8 mouse cellular contexts compared by ENCODE assay signal in genomic region chr10:121419640-121420470, GRCm38 (mm10). TPM values are rescaled to one million over a fixed set of nuclear protein-coding genes. Genes with fewer than 3 reads are reported as not detected.
DNase-seq lines count a peak whose midpoint lies in the region; ATAC-seq lines count a peak whose summit lies in the region.

No protein-coding gene starts in this region.

- 50% methylated on average over 22 of the region's 22 CpGs for WGBS in heart, embryonic 13.5 days
- 24% methylated on average over 22 of the region's 22 CpGs for WGBS in kidney, embryonic 16.5 days

- H3K9me3 ChIP-seq in heart, embryonic 13.5 days: no peaks in the 10 kb centered on the region
- H3K9me3 ChIP-seq in kidney, embryonic 16.5 days (ENCODE audit: low read length): no peaks in the 10 kb centered on the region

- DNase-seq in heart, postnatal 4 days: no peak
- DNase-seq in thymus, postnatal 10 days (ENCODE audit: low spot score in 2 of 2): peak; percentile 38 to 43
- no peak for DNase-seq in right cerebral cortex, postnatal 4 days

- H3K4me1 ChIP-seq in heart, embryonic 13.5 days: peaks cover 76% of the 10 kb centered on the region
- peaks cover 68% of the 10 kb centered on the region for H3K4me1 ChIP-seq in kidney, embryonic 16.5 days (ENCODE audit: insufficient read depth, low read length)

- H3K27ac ChIP-seq in heart, embryonic 13.5 days (replicated peaks): 0 out of 2 replicates have a peak overlapping the region, but pooled peaks have one; percentile 28
- H3K27ac ChIP-seq in kidney, embryonic 16.5 days (ENCODE audit: low read length): peak overlapping the region; percentile 31; the same call in 1 of the 2 replicates

- ATAC-seq in heart, embryonic 13.5 days (ENCODE audit: extremely low read depth, insufficient number of reproducible peaks, low FRiP score, low TSS enrichment): no peak
- ATAC-seq in activated CD4-positive, CD25-positive, alpha-beta regulatory T cell, adult 4 months: peak; percentile 95
- peak; percentile 62 for ATAC-seq in kidney, embryonic 16.5 days (ENCODE audit: low FRiP score, low TSS enrichment)
- peak; percentile 31 for ATAC-seq in megakaryocyte, adult 5-6 weeks (ENCODE audit: poor library complexity, severe bottlenecking)
- ATAC-seq in granulocyte monocyte progenitor cell, adult 5-6 weeks (replicated peaks; ENCODE audit: poor library complexity, severe bottlenecking): no peak

- H3K4me3 ChIP-seq in heart, embryonic 13.5 days: no peak overlapping the region
- no peak overlapping the region for H3K4me3 ChIP-seq in kidney, embryonic 16.5 days (ENCODE audit: low read length)

- H3K36me3 ChIP-seq in heart, embryonic 13.5 days: peaks cover 26% of the 10 kb centered on the region
- H3K36me3 ChIP-seq in kidney, embryonic 16.5 days (ENCODE audit: insufficient read depth, low read length): peaks cover 3% of the 10 kb centered on the region; the same call in 1 of the 2 replicates

- no peaks in the 10 kb centered on the region for H3K27me3 ChIP-seq in heart, embryonic 13.5 days (replicated peaks)
- H3K27me3 ChIP-seq in kidney, embryonic 16.5 days (ENCODE audit: insufficient read depth, low read length): no peaks in the 10 kb centered on the region

- H3K4me2 ChIP-seq in heart, embryonic 13.5 days: peak overlapping the region; percentile 30; the same call in 1 of the 2 replicates
- peak overlapping the region; percentile 30 for H3K4me2 ChIP-seq in kidney, embryonic 16.5 days (replicated peaks; ENCODE audit: low read depth, low read length)

- no peak overlapping the region for H3K9ac ChIP-seq in heart, embryonic 13.5 days
- no peak overlapping the region for H3K9ac ChIP-seq in kidney, embryonic 16.5 days (replicated peaks; ENCODE audit: low read length)

RNA-seq across cellular contexts. Expression of gene Gns, which starts 55.0 kb away (rescaled TPM):
- 29.9 and 30.4 TPM in 2 replicates for polyA plus RNA-seq in heart, embryonic 13.5 days (2015; fragmentation: Nextera tagmentation; extraction: Ambion mirVana)
- 10 to 100 TPM; 66.2 to 66.9 TPM for total RNA-seq in heart, postnatal 4 days (2021)
- 1 to 10 TPM; 7.2 to 9.1 TPM for polyA plus RNA-seq in activated CD4-positive, CD25-positive, alpha-beta regulatory T cell, adult 4 months (2017; shearing (Covaris generic))
- 52.4 and 58.5 TPM in 2 replicates for polyA plus RNA-seq in kidney, embryonic 16.5 days (2015; fragmentation: Nextera tagmentation; extraction: Ambion mirVana)
- 41.1 and 48.9 TPM in 2 replicates for total RNA-seq in megakaryocyte, adult 5-6 weeks (2015)
- total RNA-seq in megakaryocyte, adult 5-6 weeks (2017): 33.8 and 40.7 TPM in 2 replicates
- 13.6 and 15.6 TPM in 2 replicates for total RNA-seq in granulocyte monocyte progenitor cell, adult 5-6 weeks (2014; fragmentation: Nextera tagmentation)
- 7.1 and 9.4 TPM in 2 replicates for total RNA-seq in granulocyte monocyte progenitor cell, adult 5-6 weeks (2017)

RNA-seq across cellular contexts. Expression of gene Rassf3, which starts 56.3 kb away (rescaled TPM):
- polyA plus RNA-seq in heart, embryonic 13.5 days (2015; fragmentation: Nextera tagmentation; extraction: Ambion mirVana): 15.2 and 19.2 TPM in 2 replicates
- 10 to 100 TPM; 82.2 to 85.0 TPM for total RNA-seq in heart, postnatal 4 days (2021)
- polyA plus RNA-seq in activated CD4-positive, CD25-positive, alpha-beta regulatory T cell, adult 4 months (2017; shearing (Covaris generic)): 1 to 10 TPM; 5.7 to 7.0 TPM
- 14.8 and 15.2 TPM in 2 replicates for polyA plus RNA-seq in kidney, embryonic 16.5 days (2015; fragmentation: Nextera tagmentation; extraction: Ambion mirVana)
- total RNA-seq in megakaryocyte, adult 5-6 weeks (2015): 65.7 and 65.8 TPM in 2 replicates
- total RNA-seq in megakaryocyte, adult 5-6 weeks (2017): 56.4 and 56.8 TPM in 2 replicates
- 22.4 and 30.6 TPM in 2 replicates for total RNA-seq in granulocyte monocyte progenitor cell, adult 5-6 weeks (2014; fragmentation: Nextera tagmentation)
- 21.0 and 22.5 TPM in 2 replicates for total RNA-seq in granulocyte monocyte progenitor cell, adult 5-6 weeks (2017)

Comparison
In these comparisons a context has a peak if more than half of its experiments do, and no peak if none do; other contexts are left out.
1. ATAC-seq: peak in activated CD4-positive, CD25-positive, alpha-beta regulatory T cell, adult 4 months (single experiment), kidney, embryonic 16.5 days (single experiment) and megakaryocyte, adult 5-6 weeks (single experiment); none in heart, embryonic 13.5 days (single experiment) and granulocyte monocyte progenitor cell, adult 5-6 weeks (single experiment).
2. DNase-seq: peak in thymus, postnatal 10 days (2 of 2); none in heart, postnatal 4 days (single experiment) and right cerebral cortex, postnatal 4 days (single experiment).